Mouse (Mus musculus) C2C12 (cell line): Measurements from ENCODE around the gene Gm10518.

Source experiments
- CTCF ChIP-seq: IDR thresholded peaks from one replicate; pipeline ENCODE4 v1.5.1; 2011; ENCODE audit not compliant: control insufficient read depth, insufficient read depth, insufficient read length
- MAX ChIP-seq: IDR thresholded peaks from one replicate; pipeline ENCODE4 v1.6.1; 2011; ENCODE audit warnings: mild to moderate bottlenecking, control low read depth
- MYOG ChIP-seq: IDR thresholded peaks from one replicate; pipeline ENCODE4 v1.6.1; 2011; ENCODE audit not compliant: control insufficient read depth, insufficient read length; ENCODE audit errors: extremely low read depth

GRCm38 (mm10) chr1:179760553-179760952 is 42.6 kb upstream of the Gm10518 start:
- no peak for TF ChIP-seq CTCF
- no peak for TF ChIP-seq MAX
- TF ChIP-seq MYOG: no peak
